Mouse (Mus musculus): ENCODE measurements around the gene Rhoa.

DNA sequence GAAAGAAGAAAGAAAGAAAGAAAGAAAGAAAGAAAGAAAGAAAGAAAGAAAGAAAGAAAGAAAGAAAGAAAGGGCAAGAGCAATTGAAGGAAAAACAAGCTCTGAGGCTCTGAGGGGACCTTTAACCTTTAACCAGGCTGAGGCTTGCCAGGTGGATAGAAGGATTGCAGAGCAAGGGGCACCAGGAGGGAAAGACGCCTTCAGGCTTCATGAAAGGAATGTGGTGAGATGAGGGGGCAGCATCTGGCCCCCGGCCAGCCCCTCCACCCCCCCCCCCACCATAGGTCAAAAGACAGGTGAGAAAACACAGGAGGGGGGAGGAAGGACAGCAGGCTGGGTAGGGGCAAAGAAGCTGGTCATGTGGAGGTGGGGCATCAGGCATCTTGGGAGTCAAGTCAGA lies 34.0 kb upstream of the Rhoa start:
- TF ChIP-seq EP300 (optimal IDR thresholded peaks at IDR 0.05) (no peak), CTCF (IDR thresholded peaks at IDR 0.05; ENCODE audit: low read depth) (no peak)

Data from stomach, postnatal 0 days (tissue).